Mouse (Mus musculus) intestine, embryonic 16.5 days (tissue): Measurements from ENCODE around the gene Olfr1214. TPM values are rescaled to one million over a fixed set of nuclear protein-coding genes. Genes with fewer than 3 reads are reported as not detected.
"Not testable (repeated sequence)": the region's sequence is repeated elsewhere in the genome, so short reads cannot be mapped to it uniquely, and the experiment has no call there.

Experiments
- ATAC-seq: fragments of 200-750 bp; cut with Nextera tagmentation; 2 replicates; pipeline ENCODE4 v1.8.0; 2017; ENCODE audit warnings: moderate TSS enrichment, moderate library complexity
- H3K27ac ChIP-seq: fragments of 300-500 bp; sonication (generic); 2 replicates; pipeline ENCODE4 v1.5.1; 2014; ENCODE audit warnings: mild to moderate bottlenecking, low read length
- H3K27me3 ChIP-seq: fragments of 300-500 bp; sonication (generic); replicated peaks from 2 replicates; pipeline ENCODE4 v1.6.1; 2014; ENCODE audit warnings: low read length, control low read depth, mixed read lengths; ENCODE audit not compliant: control insufficient read depth, insufficient read depth
- H3K36me3 ChIP-seq: fragments of 300-500 bp; sonication (generic); 2 replicates; pipeline ENCODE4 v1.6.1; 2014; ENCODE audit warnings: low read length, control low read depth; ENCODE audit not compliant: control insufficient read depth, insufficient read depth
- H3K4me1 ChIP-seq: fragments of 300-500 bp; sonication (generic); 2 replicates; pipeline ENCODE4 v1.6.1; 2014; ENCODE audit warnings: low read length, control low read depth, mixed read lengths; ENCODE audit not compliant: control insufficient read depth, insufficient read depth
- H3K4me2 ChIP-seq: fragments of 300-500 bp; sonication (generic); 2 replicates; pipeline ENCODE4 v1.6.1; 2014; ENCODE audit warnings: low read depth, low read length, control low read depth
- H3K4me3 ChIP-seq: fragments of 300-500 bp; sonication (generic); 2 replicates; pipeline ENCODE4 v1.5.1; 2014; ENCODE audit warnings: mild to moderate bottlenecking, low read length
- H3K9ac ChIP-seq: fragments of 300-500 bp; sonication (generic); 2 replicates; pipeline ENCODE4 v1.6.1; 2014; ENCODE audit warnings: low read depth, low read length
- H3K9me3 ChIP-seq: fragments of 300-500 bp; sonication (generic); 2 replicates; pipeline ENCODE4 v1.6.1; 2016; ENCODE audit warnings: low read length, control low read depth; ENCODE audit not compliant: control insufficient read depth
- WGBS: fragments of 180-500 bp; shearing (Covaris S2); extraction: QIAGEN DNeasy Blood & Tissue Kit; methylation state at CpG from one replicate; pipeline ENCODE4 v1.1.7; 2014; 5-methylcytosine and 5-hydroxymethylcytosine counted together
- polyA plus RNA-seq: library from polyadenylated mRNA; unstranded; fragments of >200 nt; fragmentation: Nextera tagmentation; extraction: Ambion mirVana; gene quantifications from 2 replicates; pipeline ENCODE4 v1.2.1, GENCODE M21; 2015

Gene Olfr1214
- not detected in 2 replicates for polyA plus RNA-seq

GRCm38 (mm10) chr2:88992553-88992952, at the start of gene Olfr1214:
Olfr1214 (minus strand) TSS chr2:88992653.
- no peaks in the 10 kb centered on the region for H3K9me3 ChIP-seq
- no peak within 1 kb of the TSS for H3K9ac ChIP-seq
- no peak for ATAC-seq
- no peaks in the 10 kb centered on the region for H3K27me3 ChIP-seq
- no peak within 1 kb of the TSS for H3K4me3 ChIP-seq
- no peaks in the 10 kb centered on the region for H3K4me1 ChIP-seq
- WGBS = 78% methylated on average over 1 of the region's 1 CpGs
- no peaks in the 10 kb centered on the region for H3K36me3 ChIP-seq
- no peak within 1 kb of the TSS for H3K4me2 ChIP-seq
- H3K27ac ChIP-seq = no peak within 1 kb of the TSS

DNA sequence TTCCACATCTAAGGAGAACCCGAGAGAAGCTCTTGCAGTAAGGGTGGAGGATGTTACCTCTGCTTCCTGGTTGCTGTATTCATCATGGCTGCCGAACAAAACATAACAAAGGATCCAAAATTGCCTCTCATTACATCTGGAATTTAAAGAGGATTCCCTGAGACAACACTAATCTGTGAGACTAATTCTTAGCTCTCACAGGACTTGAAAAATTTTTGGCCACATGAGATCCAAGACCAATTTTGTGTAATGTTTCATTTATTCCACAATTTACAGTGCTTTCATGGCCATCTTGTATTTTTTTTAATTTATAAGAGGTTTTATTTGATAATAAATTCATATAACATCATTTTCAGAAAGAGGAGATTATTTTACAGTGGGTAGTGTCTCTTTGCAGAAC, 39.5 kb upstream of the Olfr1214 start, which contains the start of gene Olfr1217:
Gene Olfr1217 (minus strand): TSS at position 101 of the 400 bp plus-strand sequence.
- 65% methylated on average over 2 of the region's 2 CpGs for WGBS
- H3K4me2 ChIP-seq = no peak within 1 kb of the TSS

GRCm38 (mm10) chr2:89021436-89021835, 29.0 kb upstream of the Olfr1214 start:
- not testable (repeated sequence) for H3K9me3 ChIP-seq, ATAC-seq, H3K9ac ChIP-seq, H3K27me3 ChIP-seq, H3K4me2 ChIP-seq, H3K27ac ChIP-seq, H3K36me3 ChIP-seq, H3K4me3 ChIP-seq, H3K4me1 ChIP-seq
- 70% methylated on average over 3 of the region's 3 CpGs for WGBS

More for the DNA sequence above, 39.5 kb upstream of the Olfr1214 start, which contains the start of gene Olfr1217:
- ATAC-seq = no peak
- H3K36me3 ChIP-seq = no peaks in the 10 kb centered on the region
- no peak within 1 kb of the TSS for H3K27ac ChIP-seq
- H3K9ac ChIP-seq = no peak within 1 kb of the TSS
- H3K4me1 ChIP-seq = no peaks in the 10 kb centered on the region
- H3K27me3 ChIP-seq = no peaks in the 10 kb centered on the region
- H3K9me3 ChIP-seq = no peaks in the 10 kb centered on the region
- no peak within 1 kb of the TSS for H3K4me3 ChIP-seq

DNA sequence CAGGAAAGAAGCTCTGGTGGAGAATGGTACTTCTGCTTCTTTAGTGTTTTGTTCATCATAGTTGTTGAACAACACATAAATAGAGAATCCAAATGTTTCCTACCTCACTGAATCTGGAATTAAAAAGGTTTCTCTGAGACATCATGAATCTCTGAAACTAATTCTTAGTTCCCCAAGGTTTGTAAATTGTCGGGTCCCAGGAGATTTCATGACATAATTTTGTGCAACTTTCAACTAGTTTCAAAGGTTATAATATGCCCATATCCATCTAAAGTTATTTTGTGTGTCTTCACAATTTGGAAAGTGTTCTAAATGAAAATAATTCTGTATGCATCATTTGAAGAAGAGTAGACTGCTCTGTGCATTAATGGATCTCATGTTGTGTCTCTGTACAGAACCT, 25.8 kb upstream of the Olfr1214 start, which contains the start of gene Olfr1216:
Gene Olfr1216 (minus strand): TSS at position 101 of the 400 bp plus-strand sequence.
- 73% methylated on average over 1 of the region's 1 CpGs for WGBS
- H3K36me3 ChIP-seq = no peaks in the 10 kb centered on the region
- no peak for ATAC-seq

GRCm38 (mm10) chr2:89006873-89007272, 14.4 kb upstream of the Olfr1214 start, which contains the start of gene Olfr1215:
Olfr1215 (minus strand) TSS chr2:89006973.
- H3K4me1 ChIP-seq = no peaks in the 10 kb centered on the region
- no peak within 1 kb of the TSS for H3K4me2 ChIP-seq
- 74% methylated on average over 2 of the region's 2 CpGs for WGBS
- H3K9me3 ChIP-seq = no peaks in the 10 kb centered on the region
- no peaks in the 10 kb centered on the region for H3K27me3 ChIP-seq
- no peak within 1 kb of the TSS for H3K4me3 ChIP-seq
- no peaks in the 10 kb centered on the region for H3K36me3 ChIP-seq
- no peak for ATAC-seq
- H3K9ac ChIP-seq = no peak within 1 kb of the TSS
- H3K27ac ChIP-seq = no peak within 1 kb of the TSS

More for the DNA sequence above, 25.8 kb upstream of the Olfr1214 start, which contains the start of gene Olfr1216:
- Histone ChIP-seq H3K9me3 (no peaks in the 10 kb centered on the region), H3K4me1 (no peaks in the 10 kb centered on the region), H3K27ac (no peak within 1 kb of the TSS), H3K27me3 (no peaks in the 10 kb centered on the region), H3K9ac (no peak within 1 kb of the TSS), H3K4me3 (no peak within 1 kb of the TSS), H3K4me2 (no peak within 1 kb of the TSS)

DNA sequence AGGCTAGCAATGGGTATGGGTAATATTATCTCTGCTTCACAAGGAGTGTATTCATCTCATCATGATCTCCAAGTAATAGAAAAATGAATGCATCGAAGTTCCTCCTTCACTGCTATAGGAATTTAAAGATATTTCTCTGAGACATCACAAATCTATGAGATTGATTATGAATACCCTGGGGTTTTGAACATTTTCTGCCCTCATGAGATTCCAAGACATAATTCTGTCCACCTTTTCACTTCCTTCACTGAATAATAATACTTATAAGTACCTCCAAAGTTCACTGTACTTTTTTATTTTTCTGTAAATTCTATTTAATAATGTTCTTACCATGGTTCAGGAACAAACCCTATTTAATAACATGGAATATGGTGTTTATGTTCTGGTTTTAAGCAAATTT, 12.3 kb downstream of the Olfr1214 start, which contains the start of gene Gm13762:
Gene Gm13762 (minus strand): TSS at position 101 of the 400 bp plus-strand sequence.
- Histone ChIP-seq H3K36me3 (no peaks in the 10 kb centered on the region), H3K4me1 (no peaks in the 10 kb centered on the region), H3K4me3 (no peak within 1 kb of the TSS), H3K27ac (no peak within 1 kb of the TSS), H3K4me2 (no peak within 1 kb of the TSS), H3K27me3 (no peaks in the 10 kb centered on the region), H3K9ac (no peak within 1 kb of the TSS), H3K9me3 (no peaks in the 10 kb centered on the region)
- no peak for ATAC-seq
- 91% methylated on average over 1 of the region's 1 CpGs for WGBS

GRCm38 (mm10) chr2:88953669-88954068, 38.8 kb downstream of the Olfr1214 start, which contains the start of gene Olfr1212:
Olfr1212 (plus strand) TSS chr2:88953969.
- no peak within 1 kb of the TSS for H3K4me2 ChIP-seq
- H3K4me1 ChIP-seq = no peaks in the 10 kb centered on the region
- no peaks in the 10 kb centered on the region for H3K36me3 ChIP-seq
- H3K4me3 ChIP-seq = no peak within 1 kb of the TSS
- no peak within 1 kb of the TSS for H3K9ac ChIP-seq
- no peaks in the 10 kb centered on the region for H3K9me3 ChIP-seq
- no peak within 1 kb of the TSS for H3K27ac ChIP-seq
- no peak for ATAC-seq
- no peaks in the 10 kb centered on the region for H3K27me3 ChIP-seq

DNA sequence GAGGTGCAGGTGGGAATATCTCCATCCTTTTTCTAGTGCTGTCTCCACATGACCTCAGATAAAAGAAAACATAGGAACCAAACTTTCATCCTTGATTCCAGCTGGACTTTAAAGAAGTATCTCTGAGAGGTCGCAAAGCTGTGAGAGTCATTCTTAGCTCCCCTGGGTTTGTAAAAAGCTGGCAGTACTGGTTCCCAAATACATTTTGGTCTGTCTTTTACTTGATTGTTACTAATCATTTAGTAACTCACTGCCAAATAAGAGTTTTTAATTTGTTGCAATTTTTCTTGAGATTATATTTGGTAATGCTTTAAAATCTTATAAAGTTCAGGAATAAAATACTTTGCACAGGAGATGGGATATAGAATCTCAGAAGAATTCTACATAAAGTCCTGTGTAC, 54.4 kb downstream of the Olfr1214 start, which contains the start of gene Olfr1211:
Gene Olfr1211 (minus strand): TSS at position 101 of the 400 bp plus-strand sequence.
- ATAC-seq = no peak
- Histone ChIP-seq H3K27ac (no peak within 1 kb of the TSS), H3K36me3 (no peaks in the 10 kb centered on the region), H3K27me3 (no peaks in the 10 kb centered on the region), H3K4me2 (no peak within 1 kb of the TSS), H3K9me3 (no peaks in the 10 kb centered on the region), H3K4me3 (no peak within 1 kb of the TSS), H3K9ac (no peak within 1 kb of the TSS), H3K4me1 (no peaks in the 10 kb centered on the region)
- WGBS = 94% methylated on average over 1 of the region's 1 CpGs
